Mouse (Mus musculus) lung, embryonic 14.5 days (tissue): ENCODE measurements around the gene Dtx4. TPM values are rescaled to one million over a fixed set of nuclear protein-coding genes. Genes with fewer than 3 reads are reported as not detected.

Experiments used
- ATAC-seq: fragments of 200-750 bp; cut with Nextera tagmentation; 2 replicates; pipeline ENCODE4 v1.8.0; 2017; ENCODE audit warnings: mild to moderate bottlenecking, moderate TSS enrichment, moderate library complexity; ENCODE audit not compliant: insufficient read depth
- DNase-seq: peaks from one replicate; pipeline ENCODE4 v3.0.0-alpha.2; 2015
- H3K27ac ChIP-seq: fragments of 300-500 bp; sonication (generic); 2 replicates; pipeline ENCODE4 v1.5.1; 2014; ENCODE audit warnings: low read depth, mild to moderate bottlenecking, moderate library complexity
- H3K27me3 ChIP-seq: fragments of 300-500 bp; sonication (generic); 2 replicates; pipeline ENCODE4 v1.6.1; 2014; ENCODE audit warnings: low read length, control low read depth; ENCODE audit not compliant: insufficient read depth
- H3K36me3 ChIP-seq: fragments of 300-500 bp; sonication (generic); 2 replicates; pipeline ENCODE4 v1.6.1; 2014; ENCODE audit warnings: control low read depth; ENCODE audit not compliant: insufficient read depth
- H3K4me1 ChIP-seq: fragments of 300-500 bp; sonication (generic); 2 replicates; pipeline ENCODE4 v1.6.1; 2014; ENCODE audit warnings: antibody characterized with exemption, control low read depth; ENCODE audit not compliant: insufficient read depth
- H3K4me2 ChIP-seq: fragments of 300-500 bp; sonication (generic); 2 replicates; pipeline ENCODE4 v1.6.1; 2014; ENCODE audit warnings: mild to moderate bottlenecking
- H3K4me3 ChIP-seq: fragments of 300-500 bp; sonication (generic); 2 replicates; pipeline ENCODE4 v1.5.1; 2014; ENCODE audit warnings: low read depth, low read length
- H3K9ac ChIP-seq: fragments of 300-500 bp; sonication (generic); 2 replicates; pipeline ENCODE4 v1.6.1; 2014
- H3K9me3 ChIP-seq: fragments of 300-500 bp; sonication (generic); 2 replicates; pipeline ENCODE4 v1.6.1; 2016; ENCODE audit warnings: low read depth, low read length, control low read depth
- CTCF ChIP-seq: IDR thresholded peaks from 2 replicates; pipeline ENCODE4 v1.5.1; 2016; ENCODE audit warnings: antibody characterized with exemption, low read depth
- WGBS: fragments of 180-500 bp; shearing (Covaris S2); extraction: QIAGEN DNeasy Blood & Tissue Kit; methylation state at CpG from one replicate; pipeline ENCODE4 v1.1.7; 2014; 5-methylcytosine and 5-hydroxymethylcytosine counted together
- polyA plus RNA-seq: library from polyadenylated mRNA; unstranded; fragments of >200 nt; fragmentation: Nextera tagmentation; extraction: Ambion mirVana; gene quantifications from 2 replicates; pipeline ENCODE4 v1.2.1, GENCODE M21; 2014

Dtx4 gene
- polyA plus RNA-seq, 1 experiment from 2014 or later = 17.7 TPM

- ATAC-seq (no peak), DNase-seq (no peak)
- H3K27ac ChIP-seq = no peak overlapping the region
- H3K36me3 ChIP-seq = no peaks in the 10 kb centered on the region
- H3K9ac ChIP-seq = no peak overlapping the region
- TF ChIP-seq CTCF = no peak
- no peak overlapping the region for H3K4me3 ChIP-seq
- H3K4me1 ChIP-seq = no peaks in the 10 kb centered on the region
- 34% methylated on average over 3 of the region's 3 CpGs for WGBS
- no peaks in the 10 kb centered on the region for H3K9me3 ChIP-seq
- no peak overlapping the region for H3K4me2 ChIP-seq
- no peaks in the 10 kb centered on the region for H3K27me3 ChIP-seq
These were observed 82.9 kb downstream of the Dtx4 start for GRCm38 (mm10) chr19:12418312-12418711.

- no peak for DNase-seq
- no peak for TF ChIP-seq CTCF
- Histone ChIP-seq H3K27ac (no peak within 1 kb of the TSS), H3K36me3 (no peaks in the 10 kb centered on the region), H3K4me3 (no peak within 1 kb of the TSS), H3K9me3 (no peaks in the 10 kb centered on the region), H3K4me2 (no peak within 1 kb of the TSS), H3K9ac (no peak within 1 kb of the TSS), H3K27me3 (no peaks in the 10 kb centered on the region), H3K4me1 (no peaks in the 10 kb centered on the region)
- ATAC-seq = no peak
These were observed 83.9 kb downstream of the Dtx4 start, which contains the start of gene Olfr1441 for GRCm38 (mm10) chr19:12417361-12417760. TSS of gene Olfr1441 (plus strand) at chr19:12417433.

Other genes starting within 250 kb of the Dtx4 start
- not detected in 2 replicates for gene Olfr235, start 240.4 kb downstream of the Dtx4 start, polyA plus RNA-seq
- not detected in 2 replicates for gene Olfr1434, start 221.6 kb downstream of the Dtx4 start, polyA plus RNA-seq
- not detected in 2 replicates for gene Olfr1436, start 202.3 kb downstream of the Dtx4 start, polyA plus RNA-seq
- gene Olfr1437, start 176.4 kb downstream of the Dtx4 start, polyA plus RNA-seq = not detected in 2 replicates
- not detected in 2 replicates for gene Olfr1438-ps1, start 165.5 kb downstream of the Dtx4 start, polyA plus RNA-seq
- not detected in 2 replicates for gene Olfr1440, start 114.2 kb downstream of the Dtx4 start, polyA plus RNA-seq
- not detected in 2 replicates for gene Olfr1441, start 84.0 kb downstream of the Dtx4 start, polyA plus RNA-seq
- gene Pfpl, start 73.5 kb downstream of the Dtx4 start, polyA plus RNA-seq = not detected in 2 replicates
- 0.63 and 0.76 TPM in 2 replicates for gene Mpeg1, start 40.7 kb downstream of the Dtx4 start, polyA plus RNA-seq
- 34.9 and 37.9 TPM in 2 replicates for gene Fam111a, start 44.3 kb upstream of the Dtx4 start, polyA plus RNA-seq
- gene Gm4952, start 98.5 kb upstream of the Dtx4 start, polyA plus RNA-seq = not detected in 2 replicates
- not detected in 2 replicates for gene Glyat, start 131.9 kb upstream of the Dtx4 start, polyA plus RNA-seq
- not detected in 2 replicates for gene Olfr1442, start 169.0 kb upstream of the Dtx4 start, polyA plus RNA-seq
- gene Olfr1443, start 176.7 kb upstream of the Dtx4 start, polyA plus RNA-seq = not detected in 2 replicates
- gene Keg1, start 194.3 kb upstream of the Dtx4 start, polyA plus RNA-seq = not detected in 2 replicates